Mouse (Mus musculus): ENCODE measurements around the gene Vmn1r59.
"Not testable (repeated sequence)": the region's sequence is repeated elsewhere in the genome, so short reads cannot be mapped to it uniquely, and the experiment has no call there.

DNA sequence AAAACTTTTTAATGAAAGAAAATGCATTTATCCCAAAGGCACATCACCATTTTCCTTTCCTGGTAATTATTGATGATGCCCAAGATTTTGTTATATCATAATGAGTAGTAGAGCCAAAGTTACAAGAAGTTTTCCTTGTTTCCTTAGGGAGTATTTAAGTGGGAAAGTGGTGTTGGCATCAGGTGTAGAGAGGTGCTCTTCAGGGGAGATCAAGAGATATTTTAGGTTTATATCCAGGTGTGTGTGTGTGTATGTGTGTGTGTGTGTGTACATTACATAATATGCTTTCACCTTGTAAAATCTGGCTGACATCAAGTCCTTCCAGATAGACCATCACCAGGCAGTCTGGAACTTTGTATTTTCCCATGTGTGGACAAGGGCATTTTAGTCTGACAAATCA is 43.3 kb downstream of the Vmn1r59 start, which contains the start of gene Vmn1r58:
- TF ChIP-seq POLR2A (IDR thresholded peaks at IDR 0.05; ENCODE audit: control insufficient read depth, low read depth, low read length); CTCF (IDR thresholded peaks at IDR 0.05; ENCODE audit: control insufficient read depth, insufficient read depth, insufficient replicate concordance, low read depth, low read length): not testable (repeated sequence)

Data from testis, adult 2 months (tissue).